13 mouse cellular contexts compared by ENCODE assay signal in the genomic region with DNA sequence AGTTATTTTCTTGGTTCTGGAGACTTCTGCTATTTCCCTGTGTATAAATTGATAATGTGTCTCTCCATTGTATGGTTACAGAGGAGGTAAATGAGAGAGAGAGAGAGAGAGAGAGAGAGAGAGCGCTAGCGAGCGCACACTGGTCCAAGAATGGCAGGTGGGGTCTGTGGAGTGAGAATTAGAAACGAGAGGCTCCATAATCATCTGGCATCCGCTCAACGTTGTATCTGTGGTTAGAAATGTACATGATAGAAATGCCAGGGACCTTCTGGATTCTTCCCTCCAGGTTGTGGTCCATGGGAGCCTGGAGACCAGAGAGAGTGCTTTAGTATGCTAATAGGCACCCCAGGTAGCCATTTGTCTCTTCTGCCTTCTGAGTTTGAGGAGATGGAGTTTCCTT.
"Had no signal": no experiment of that assay in that cellular context is flagged by ENCODE, and none has a peak within 500 bp of the region (broad histone marks: within the 10 kb centered on the region; RNA-seq: fewer than 3 reads in every experiment).

No protein-coding gene starts in this region.

- H3K36me3 ChIP-seq: limb, embryonic 10.5 days; liver, embryonic 15.5 days; midbrain, embryonic 15.5 days; neural tube, embryonic 15.5 days had no signal

- H3K9me3 ChIP-seq: limb, embryonic 10.5 days; liver, embryonic 15.5 days; midbrain, embryonic 15.5 days; neural tube, embryonic 15.5 days had no signal

- H3K27ac ChIP-seq: limb, embryonic 10.5 days; liver, embryonic 15.5 days; midbrain, embryonic 15.5 days; neural tube, embryonic 15.5 days had no signal

- H3K4me3 ChIP-seq: limb, embryonic 10.5 days; liver, embryonic 15.5 days; midbrain, embryonic 15.5 days; neural tube, embryonic 15.5 days had no signal

- ATAC-seq: lung, postnatal 0 days; midbrain, embryonic 15.5 days had no signal

- H3K4me1 ChIP-seq: liver, embryonic 15.5 days had no signal

- H3K4me2 ChIP-seq: liver, embryonic 11.5 days; liver, embryonic 15.5 days; midbrain, embryonic 15.5 days; neural tube, embryonic 15.5 days had no signal

- H3K27me3 ChIP-seq: liver, embryonic 15.5 days; midbrain, embryonic 15.5 days; neural tube, embryonic 15.5 days had no signal

- H3K9ac ChIP-seq: liver, embryonic 15.5 days; midbrain, embryonic 15.5 days; neural tube, embryonic 15.5 days had no signal

- DNase-seq: kidney, postnatal 25 days; layer of hippocampus, adult 9-11 months; lung, adult 2 months; lung, postnatal 36 days; right cerebral cortex, adult 18-20 months; right cerebral cortex, postnatal 25 days; thymus, postnatal 36 days had no signal
